Mouse (Mus musculus) heart, embryonic 14.5 days (tissue): Measurements from ENCODE around the gene Itpk1. TPM values are rescaled to one million over a fixed set of nuclear protein-coding genes. Genes with fewer than 3 reads are reported as not detected.

Experiments used
- ATAC-seq: fragments of 200-750 bp; cut with Nextera tagmentation; 2 replicates; pipeline ENCODE4 v1.8.0; 2017; ENCODE audit warnings: low read depth, moderate TSS enrichment; ENCODE audit not compliant: insufficient number of reproducible peaks, insufficient read depth, low FRiP score
- H3K27ac ChIP-seq, 2 experiments: fragments of 200-500 bp in 1 of 2; fragments of 300-500 bp in 1 of 2; sonication (generic) in 1 of 2; replicated peaks in 1 of 2; 2 replicates each; pipeline ENCODE4 v1.5.1; 2012 to 2014; ENCODE audit warnings: low read depth in 2 of 2, low read length in 2 of 2, control low read depth in 1 of 2, mild to moderate bottlenecking in 1 of 2, mixed read lengths in 1 of 2; ENCODE audit not compliant: control insufficient read depth in 1 of 2, insufficient read depth in 1 of 2
- H3K27me3 ChIP-seq: fragments of 300-500 bp; sonication (generic); 2 replicates; pipeline ENCODE4 v1.6.1; 2014; ENCODE audit warnings: mild to moderate bottlenecking, low read length, control low read depth; ENCODE audit not compliant: control insufficient read depth, insufficient read depth
- H3K36me3 ChIP-seq: fragments of 300-500 bp; sonication (generic); 2 replicates; pipeline ENCODE4 v1.6.1; 2014; ENCODE audit warnings: mild to moderate bottlenecking, control low read depth, low read length, mixed read lengths; ENCODE audit not compliant: control insufficient read depth, insufficient read depth
- H3K4me1 ChIP-seq, 2 experiments: fragments of 200-500 bp in 1 of 2; fragments of 300-500 bp in 1 of 2; sonication (generic) in 1 of 2; 2 replicates each; pipeline ENCODE4 v1.6.1; 2012 to 2014; ENCODE audit warnings: low read length in 2 of 2, control low read depth in 1 of 2, mixed read lengths in 1 of 2; ENCODE audit not compliant: control insufficient read depth in 2 of 2, insufficient read depth in 2 of 2
- H3K4me2 ChIP-seq: fragments of 300-500 bp; sonication (generic); 2 replicates; pipeline ENCODE4 v1.6.1; 2014; ENCODE audit warnings: mild to moderate bottlenecking, low read length
- H3K4me3 ChIP-seq, 2 experiments: fragments of 200-500 bp in 1 of 2; fragments of 300-500 bp in 1 of 2; sonication (generic) in 1 of 2; 2 replicates each; pipeline ENCODE4 v1.5.1; 2012 to 2014; ENCODE audit warnings: low read length in 2 of 2, mild to moderate bottlenecking in 2 of 2, control low read depth in 1 of 2, low read depth in 1 of 2, moderate library complexity in 1 of 2; ENCODE audit not compliant: control insufficient read depth in 1 of 2, insufficient read depth in 1 of 2
- H3K9ac ChIP-seq: fragments of 300-500 bp; sonication (generic); 2 replicates; pipeline ENCODE4 v1.6.1; 2014; ENCODE audit warnings: mild to moderate bottlenecking, low read length
- H3K9me3 ChIP-seq: fragments of 300-500 bp; sonication (generic); 2 replicates; pipeline ENCODE4 v1.6.1; 2016; ENCODE audit warnings: low read length, control low read depth; ENCODE audit not compliant: control insufficient read depth
- WGBS: fragments of 180-500 bp; shearing (Covaris S2); extraction: QIAGEN DNeasy Blood & Tissue Kit; methylation state at CpG from one replicate; pipeline ENCODE4 v1.1.7; 2014; 5-methylcytosine and 5-hydroxymethylcytosine counted together
- polyA plus RNA-seq: library from polyadenylated mRNA; unstranded; fragments of >200 nt; fragmentation: Nextera tagmentation; extraction: Ambion mirVana; gene quantifications from 2 replicates; pipeline ENCODE4 v1.2.1, GENCODE M21; 2014

Itpk1 gene
- polyA plus RNA-seq, 1 experiment from 2014 or later = 4.2 TPM

DNA sequence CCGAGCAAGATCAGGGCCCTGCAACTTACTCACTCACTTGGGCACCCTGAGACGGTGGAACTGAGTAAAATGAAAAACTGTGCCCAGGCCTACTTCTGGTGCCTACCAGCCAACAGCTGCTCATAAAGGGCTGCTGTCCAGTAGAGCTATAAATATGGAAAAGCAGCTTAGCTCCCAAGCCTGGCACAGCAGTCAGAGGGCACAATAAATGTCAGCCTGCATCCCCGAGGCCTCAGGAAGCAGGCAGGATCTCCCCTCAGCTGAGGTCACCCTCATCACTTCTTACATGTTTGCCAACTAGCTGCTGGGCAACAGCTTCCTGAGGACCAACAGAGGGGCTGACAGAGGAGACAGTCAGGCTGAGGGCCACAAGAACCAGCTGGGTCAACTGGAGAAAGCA lies 27.6 kb downstream of the Itpk1 start:
- 85% methylated on average over 3 of the region's 3 CpGs for whole genome bisulfite sequencing
- no peak for ATAC-seq

DNA sequence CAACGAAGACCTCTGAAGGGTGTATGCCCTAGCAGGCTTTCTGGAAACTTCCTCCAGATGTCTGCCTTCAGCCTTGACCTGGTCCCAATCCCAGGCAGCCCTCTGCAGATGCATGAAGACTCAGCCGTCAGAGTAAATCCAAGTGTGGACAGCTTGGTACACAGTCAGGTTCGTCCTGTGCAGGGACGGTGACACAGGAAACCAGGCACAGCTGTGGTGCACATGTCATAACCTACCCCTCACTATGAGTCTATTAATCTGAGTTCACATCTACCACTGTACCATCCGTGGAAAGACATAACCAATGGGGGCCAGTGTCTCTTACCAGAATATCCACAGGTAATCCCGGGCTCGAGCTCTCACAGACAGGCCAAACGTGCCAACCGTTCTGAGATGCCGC lies 30.2 kb downstream of the Itpk1 start:
- no peak overlapping the region for H3K4me3 ChIP-seq
- H3K36me3 ChIP-seq = no peaks in the 10 kb centered on the region
- no peaks in the 10 kb centered on the region for H3K9me3 ChIP-seq
- ATAC-seq = no peak
- H3K27ac ChIP-seq = no peak overlapping the region
- H3K4me1 ChIP-seq = peaks cover 0 to 9% of the 10 kb centered on the region in 2 experiments; a peak in 3 of 4 replicates
- H3K27me3 ChIP-seq = no peaks in the 10 kb centered on the region
- 89% methylated on average over 10 of the region's 10 CpGs for WGBS
- no peak overlapping the region for H3K4me2 ChIP-seq
- H3K9ac ChIP-seq = no peak overlapping the region

More for the DNA sequence above, 27.6 kb downstream of the Itpk1 start:
- Histone ChIP-seq H3K27me3 (no peaks in the 10 kb centered on the region), H3K36me3 (no peaks in the 10 kb centered on the region), H3K27ac (no peak overlapping the region), H3K4me2 (no peak overlapping the region), H3K9me3 (no peaks in the 10 kb centered on the region), H3K9ac (no peak overlapping the region), H3K4me1 (peaks cover 14 to 20% of the 10 kb centered on the region in 2 experiments), H3K4me3 (no peak overlapping the region)

DNA sequence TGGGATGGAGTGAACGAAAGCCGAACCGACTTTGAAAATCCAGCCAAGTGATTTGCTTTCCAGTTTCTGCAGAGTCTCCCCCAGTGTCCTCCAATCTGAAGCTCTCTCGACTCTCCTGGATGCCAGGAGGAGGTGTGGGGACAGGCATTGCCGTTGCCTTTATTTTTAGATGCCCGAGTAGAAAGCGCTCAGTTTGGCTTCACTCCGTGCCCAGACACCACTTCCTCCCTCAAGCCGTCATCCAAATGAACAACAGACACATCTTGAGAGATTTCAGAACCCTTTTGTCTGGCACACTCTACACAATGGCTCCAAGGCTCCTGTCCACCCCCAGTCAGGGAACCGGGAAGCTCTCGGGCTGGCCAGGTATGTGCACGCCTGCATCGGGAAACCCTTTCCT lies 30.6 kb downstream of the Itpk1 start:
- Histone ChIP-seq H3K27me3 (no peaks in the 10 kb centered on the region), H3K9ac (no peak overlapping the region), H3K4me2 (no peak overlapping the region), H3K4me1 (peaks cover 0 to 9% of the 10 kb centered on the region in 2 experiments; a peak in 3 of 4 replicates), H3K27ac (no peak overlapping the region), H3K36me3 (no peaks in the 10 kb centered on the region), H3K9me3 (no peaks in the 10 kb centered on the region), H3K4me3 (no peak overlapping the region)
- no peak for ATAC-seq
- 63% methylated on average over 13 of the region's 13 CpGs for WGBS

DNA sequence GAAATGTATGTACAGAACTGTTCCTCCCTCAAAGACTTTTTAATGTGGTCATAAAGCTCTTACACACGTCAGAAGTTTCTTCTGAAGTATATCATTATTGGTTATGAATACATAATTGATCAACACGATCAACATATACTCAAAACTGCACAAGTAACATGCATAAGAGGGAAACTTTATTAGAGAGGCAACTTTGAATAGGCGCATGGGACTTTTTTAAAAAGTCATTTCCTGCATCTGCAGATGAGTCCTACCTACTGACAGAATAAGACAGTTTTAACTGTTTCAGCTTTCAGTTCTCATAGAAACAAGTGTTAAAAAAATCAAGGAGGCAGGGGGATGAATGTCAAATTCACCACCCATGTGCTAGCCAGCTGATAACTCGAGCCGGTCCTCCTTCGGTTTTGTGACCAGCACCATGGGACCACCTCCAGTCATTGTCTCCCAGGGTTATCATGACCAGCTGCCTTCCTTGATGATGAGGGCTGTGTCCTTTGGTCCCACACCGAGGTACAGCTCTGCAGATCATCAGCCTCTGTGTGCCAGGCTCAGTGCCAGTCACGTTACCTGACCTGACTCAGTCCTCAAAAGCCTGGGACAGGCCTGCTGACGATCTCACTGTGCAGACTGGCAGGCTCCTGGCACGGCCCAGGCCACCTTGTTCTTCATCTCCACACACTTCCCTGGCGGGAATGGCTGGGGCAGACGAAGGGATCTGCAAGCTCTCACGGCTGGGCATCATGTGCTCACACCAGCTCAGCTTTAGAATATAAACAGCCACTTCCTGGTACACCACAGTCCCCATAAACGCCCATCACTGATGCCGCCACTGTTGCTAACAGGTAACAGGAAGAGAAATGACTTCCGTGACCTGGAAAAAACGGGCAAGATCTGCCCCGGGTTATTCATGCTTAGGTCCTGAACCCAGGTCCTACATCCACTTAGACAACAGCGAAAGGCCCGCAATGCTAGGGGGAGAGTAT lies 31.6 kb downstream of the Itpk1 start:
- Histone ChIP-seq H3K9ac (no peak overlapping the region), H3K4me1 (peaks cover 0 to 4% of the 10 kb centered on the region in 2 experiments; a peak in 2 of 4 replicates), H3K36me3 (no peaks in the 10 kb centered on the region), H3K27ac (no peak overlapping the region), H3K4me3 (no peak overlapping the region), H3K9me3 (no peaks in the 10 kb centered on the region), H3K27me3 (no peaks in the 10 kb centered on the region), H3K4me2 (no peak overlapping the region)
- 78% methylated on average over 20 of the region's 20 CpGs for WGBS
- ATAC-seq = no peak

DNA sequence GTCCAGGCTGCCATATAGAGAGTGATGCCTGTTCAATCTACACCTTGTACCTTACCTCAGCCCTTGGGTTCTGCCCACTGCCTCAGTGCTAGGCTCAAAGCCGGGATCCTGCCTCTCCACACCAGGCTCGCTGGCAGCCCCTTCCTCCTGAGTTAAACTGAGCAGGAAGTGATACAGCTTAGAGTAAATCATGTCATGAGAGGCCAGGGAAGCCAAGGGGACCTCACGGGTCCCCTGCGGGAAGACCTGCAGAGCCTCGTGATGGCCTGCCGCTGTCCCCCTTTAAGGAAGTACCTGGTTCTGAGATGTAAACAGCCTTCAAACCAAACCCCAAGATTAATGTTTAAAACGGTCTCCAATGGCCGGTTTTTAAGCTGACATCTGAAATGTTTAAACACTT lies 32.6 kb downstream of the Itpk1 start:
- Histone ChIP-seq H3K9me3 (no peaks in the 10 kb centered on the region), H3K9ac (no peak overlapping the region), H3K27me3 (no peaks in the 10 kb centered on the region), H3K36me3 (no peaks in the 10 kb centered on the region), H3K4me1 (peaks cover 0 to 4% of the 10 kb centered on the region in 2 experiments; a peak in 2 of 4 replicates), H3K4me2 (no peak overlapping the region), H3K4me3 (no peak overlapping the region), H3K27ac (no peak overlapping the region)
- WGBS = 65% methylated on average over 8 of the region's 8 CpGs
- ATAC-seq = no peak

DNA sequence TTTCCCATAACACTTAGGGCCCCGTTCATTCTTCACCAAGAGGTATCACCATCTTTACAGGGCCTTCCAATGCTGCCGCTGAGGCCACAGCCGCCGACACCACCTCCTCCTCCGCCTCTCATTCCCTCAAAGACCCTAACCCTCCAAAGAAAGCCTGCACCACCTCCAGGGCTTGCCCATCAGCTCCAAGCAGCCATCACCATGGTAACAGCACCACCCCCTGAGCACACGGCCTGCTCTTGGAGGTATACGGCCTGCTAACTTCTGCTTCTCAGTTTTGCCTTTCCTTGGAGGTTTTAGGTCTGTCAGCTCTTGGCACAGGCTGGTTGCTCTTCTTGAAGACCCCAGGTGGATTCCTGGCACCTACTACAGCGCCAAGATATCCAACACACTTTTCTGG lies 33.9 kb downstream of the Itpk1 start:
- 79% methylated on average over 8 of the region's 8 CpGs for WGBS

DNA sequence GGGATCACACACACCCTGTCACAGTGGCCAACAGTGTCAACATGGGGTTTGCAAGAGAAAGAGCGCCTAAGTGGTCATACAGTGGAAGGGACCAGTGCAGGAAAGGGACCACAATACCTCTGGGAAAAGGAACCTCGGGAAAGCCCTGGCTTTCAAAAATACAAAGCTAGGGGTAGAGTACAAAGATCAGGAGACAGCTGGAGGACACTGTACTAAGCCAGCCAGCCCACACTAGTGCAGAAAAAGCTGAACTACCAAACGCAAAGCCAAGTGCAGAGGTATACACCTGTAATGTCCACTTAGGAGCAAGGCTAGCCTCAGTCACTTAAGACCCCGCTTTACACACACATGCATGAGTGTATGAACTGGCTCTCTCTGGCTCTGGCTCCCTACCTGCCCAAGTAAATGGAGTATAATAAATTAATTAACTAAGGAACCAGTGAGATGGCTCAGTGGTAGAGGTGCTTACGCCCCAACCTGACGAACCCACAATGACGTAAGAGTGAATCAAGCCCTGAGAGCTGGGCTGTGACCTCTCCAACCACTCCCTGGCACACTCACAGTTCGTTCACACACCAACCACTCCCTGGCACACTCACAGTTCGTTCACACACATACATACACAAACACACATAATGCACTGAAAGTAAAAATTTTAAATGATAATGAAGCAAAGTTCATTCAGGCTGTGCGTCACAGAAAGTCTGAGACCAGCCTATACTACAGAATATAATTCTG lies 39.1 kb downstream of the Itpk1 start:
- 82% methylated on average over 10 of the region's 10 CpGs for WGBS
- Histone ChIP-seq H3K27me3 (no peaks in the 10 kb centered on the region), H3K4me2 (no peak overlapping the region), H3K36me3 (no peaks in the 10 kb centered on the region), H3K4me3 (no peak overlapping the region), H3K9me3 (peaks cover 3% of the 10 kb centered on the region), H3K4me1 (peaks cover 0 to 3% of the 10 kb centered on the region in 2 experiments; a peak in 1 of 4 replicates), H3K9ac (no peak overlapping the region), H3K27ac (no peak overlapping the region)
- no peak for ATAC-seq

More for the DNA sequence above, 33.9 kb downstream of the Itpk1 start:
- no peak for ATAC-seq
- no peaks in the 10 kb centered on the region for H3K9me3 ChIP-seq
- no peaks in the 10 kb centered on the region for H3K27me3 ChIP-seq
- no peak overlapping the region for H3K4me3 ChIP-seq
- no peak overlapping the region for H3K4me2 ChIP-seq
- peaks cover 0 to 4% of the 10 kb centered on the region in 2 experiments; a peak in 2 of 4 replicates for H3K4me1 ChIP-seq
- H3K9ac ChIP-seq = no peak overlapping the region
- no peaks in the 10 kb centered on the region for H3K36me3 ChIP-seq
- no peak overlapping the region for H3K27ac ChIP-seq
